Mouse (Mus musculus) intestine, embryonic 16.5 days (tissue): ENCODE results near the gene Tcp11l2. TPM values are rescaled to one million over a fixed set of nuclear protein-coding genes. Genes with fewer than 3 reads are reported as not detected.
A peak's percentile ranks its signal among the peaks of the same experiment; 100 is the strongest.

ENCODE experiments used
- ATAC-seq: fragments of 200-750 bp; cut with Nextera tagmentation; 2 replicates; pipeline ENCODE4 v1.8.0; 2017; ENCODE audit warnings: moderate TSS enrichment, moderate library complexity
- H3K27ac ChIP-seq: fragments of 300-500 bp; sonication (generic); 2 replicates; pipeline ENCODE4 v1.5.1; 2014; ENCODE audit warnings: mild to moderate bottlenecking, low read length
- H3K27me3 ChIP-seq: fragments of 300-500 bp; sonication (generic); replicated peaks from 2 replicates; pipeline ENCODE4 v1.6.1; 2014; ENCODE audit warnings: low read length, control low read depth, mixed read lengths; ENCODE audit not compliant: control insufficient read depth, insufficient read depth
- H3K36me3 ChIP-seq: fragments of 300-500 bp; sonication (generic); 2 replicates; pipeline ENCODE4 v1.6.1; 2014; ENCODE audit warnings: low read length, control low read depth; ENCODE audit not compliant: control insufficient read depth, insufficient read depth
- H3K4me1 ChIP-seq: fragments of 300-500 bp; sonication (generic); 2 replicates; pipeline ENCODE4 v1.6.1; 2014; ENCODE audit warnings: low read length, control low read depth, mixed read lengths; ENCODE audit not compliant: control insufficient read depth, insufficient read depth
- H3K4me2 ChIP-seq: fragments of 300-500 bp; sonication (generic); 2 replicates; pipeline ENCODE4 v1.6.1; 2014; ENCODE audit warnings: low read depth, low read length, control low read depth
- H3K4me3 ChIP-seq: fragments of 300-500 bp; sonication (generic); 2 replicates; pipeline ENCODE4 v1.5.1; 2014; ENCODE audit warnings: mild to moderate bottlenecking, low read length
- H3K9ac ChIP-seq: fragments of 300-500 bp; sonication (generic); 2 replicates; pipeline ENCODE4 v1.6.1; 2014; ENCODE audit warnings: low read depth, low read length
- H3K9me3 ChIP-seq: fragments of 300-500 bp; sonication (generic); 2 replicates; pipeline ENCODE4 v1.6.1; 2016; ENCODE audit warnings: low read length, control low read depth; ENCODE audit not compliant: control insufficient read depth
- WGBS: fragments of 180-500 bp; shearing (Covaris S2); extraction: QIAGEN DNeasy Blood & Tissue Kit; methylation state at CpG from one replicate; pipeline ENCODE4 v1.1.7; 2014; 5-methylcytosine and 5-hydroxymethylcytosine counted together
- polyA plus RNA-seq: library from polyadenylated mRNA; unstranded; fragments of >200 nt; fragmentation: Nextera tagmentation; extraction: Ambion mirVana; gene quantifications from 2 replicates; pipeline ENCODE4 v1.2.1, GENCODE M21; 2015

Tcp11l2 gene
- polyA plus RNA-seq, 1 experiment from 2014 or later = 13.4 TPM

GRCm38 (mm10) chr10:84657437-84658087 lies 81.1 kb downstream of the Tcp11l2 start:
- Histone ChIP-seq H3K9ac (no peak overlapping the region), H3K9me3 (no peaks in the 10 kb centered on the region), H3K27me3 (no peaks in the 10 kb centered on the region), H3K4me2 (no peak overlapping the region), H3K27ac (no peak overlapping the region), H3K4me3 (no peak overlapping the region), H3K36me3 (peaks cover 4% of the 10 kb centered on the region; the same call in 1 of the 2 replicates), H3K4me1 (no peaks in the 10 kb centered on the region)
- WGBS = 65% methylated on average over 6 of the region's 6 CpGs
- no peak for ATAC-seq

GRCm38 (mm10) chr10:84658088-84658848 lies 81.8 kb downstream of the Tcp11l2 start:
- H3K27ac ChIP-seq = no peak overlapping the region
- H3K9me3 ChIP-seq = no peaks in the 10 kb centered on the region
- peaks cover 4% of the 10 kb centered on the region; the same call in 1 of the 2 replicates for H3K36me3 ChIP-seq
- no peaks in the 10 kb centered on the region for H3K27me3 ChIP-seq
- H3K4me1 ChIP-seq = no peaks in the 10 kb centered on the region
- 66% methylated on average over 18 of the region's 18 CpGs for WGBS
- no peak overlapping the region for H3K9ac ChIP-seq
- ATAC-seq = 0 out of 2 replicates have a peak, but pooled peaks have one; percentile 53
- no peak overlapping the region for H3K4me2 ChIP-seq
- H3K4me3 ChIP-seq = no peak overlapping the region

- H3K36me3 ChIP-seq = peaks cover 4% of the 10 kb centered on the region; the same call in 1 of the 2 replicates
- WGBS = 89% methylated on average over 3 of the region's 3 CpGs
- H3K27ac ChIP-seq = no peak overlapping the region; the same call in 1 of the 2 replicates
Observed at GRCm38 (mm10) chr10:84659281-84659680, 82.9 kb downstream of the Tcp11l2 start.

GRCm38 (mm10) chr10:84662138-84662537 lies 85.7 kb downstream of the Tcp11l2 start:
- no peak for ATAC-seq
- WGBS = 94% methylated on average over 6 of the region's 6 CpGs
- Histone ChIP-seq H3K4me1 (no peaks in the 10 kb centered on the region), H3K4me2 (no peak overlapping the region), H3K9ac (no peak overlapping the region), H3K4me3 (no peak overlapping the region), H3K36me3 (peaks cover 4% of the 10 kb centered on the region; the same call in 1 of the 2 replicates), H3K27me3 (no peaks in the 10 kb centered on the region), H3K9me3 (no peaks in the 10 kb centered on the region), H3K27ac (no peak overlapping the region)

More at GRCm38 (mm10) chr10:84659281-84659680, 82.9 kb downstream of the Tcp11l2 start:
- H3K9ac ChIP-seq = no peak overlapping the region
- no peak overlapping the region for H3K4me3 ChIP-seq
- H3K27me3 ChIP-seq = no peaks in the 10 kb centered on the region
- H3K4me2 ChIP-seq = no peak overlapping the region
- H3K4me1 ChIP-seq = no peaks in the 10 kb centered on the region
- H3K9me3 ChIP-seq = no peaks in the 10 kb centered on the region
- no peak for ATAC-seq

Other genes starting within 250 kb of the Tcp11l2 start
- 0.59 and 0.66 TPM in 2 replicates for gene Nuak1, start 136.0 kb upstream of the Tcp11l2 start, polyA plus RNA-seq
- gene Ckap4, start 42.6 kb upstream of the Tcp11l2 start, polyA plus RNA-seq = 14.4 and 19.9 TPM in 2 replicates
- 10.4 and 10.5 TPM in 2 replicates for gene Polr3b, start 45.7 kb downstream of the Tcp11l2 start, polyA plus RNA-seq
- not detected in 2 replicates for gene Rfx4, start 179.4 kb downstream of the Tcp11l2 start, polyA plus RNA-seq